Mouse (Mus musculus) brown adipose tissue, adult 24 weeks (tissue): ENCODE data around the gene Gm21992. TPM values are rescaled to one million over a fixed set of nuclear protein-coding genes. Genes with fewer than 3 reads are reported as not detected.
A peak's percentile ranks its signal among the peaks of the same experiment; 100 is the strongest.

Source experiments
- H3K27ac ChIP-seq: fragments of 200-500 bp; replicated peaks from 2 replicates; pipeline ENCODE4 v1.5.1; 2012; ENCODE audit warnings: low read depth, mild to moderate bottlenecking, low read length
- H3K4me1 ChIP-seq: fragments of 200-500 bp; 2 replicates; pipeline ENCODE4 v1.6.1; 2012; ENCODE audit warnings: low read length, mixed read lengths; ENCODE audit not compliant: control insufficient read depth, insufficient read depth, insufficient read length
- H3K4me3 ChIP-seq: fragments of 200-500 bp; 2 replicates; pipeline ENCODE4 v1.5.1; 2012; ENCODE audit warnings: low read depth, mild to moderate bottlenecking, low read length, moderate library complexity; ENCODE audit not compliant: insufficient read depth
- polyA plus RNA-seq: library from polyadenylated mRNA; stranded (reverse); fragments of >200 nt; gene quantifications from 2 replicates; pipeline ENCODE4 v1.2.4, GENCODE M21; 2012; ENCODE audit not compliant: missing spikeins, insufficient read depth, insufficient read length

The Gm21992 gene
- polyA plus RNA-seq, 1 experiment = 12.6 TPM

DNA sequence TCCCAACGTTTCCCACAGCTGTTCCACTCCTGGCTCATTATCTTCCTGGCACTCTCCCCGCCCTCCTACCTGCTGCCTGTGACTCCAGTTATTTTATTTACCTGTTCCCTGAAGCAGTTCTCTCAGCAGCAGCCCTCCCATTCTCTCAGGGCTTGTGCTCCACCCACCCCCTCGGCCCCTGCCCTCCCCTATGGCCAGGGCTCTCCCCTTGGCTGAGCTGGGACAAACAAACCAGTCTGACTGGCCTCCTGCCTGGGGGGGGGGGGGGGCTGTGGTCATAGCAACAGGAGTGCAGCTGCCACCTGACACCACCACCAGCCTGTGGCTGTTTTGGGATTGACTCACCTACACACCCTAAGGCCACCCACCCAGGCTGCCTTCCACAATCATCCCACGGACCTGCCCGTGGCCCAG lies 92.1 kb downstream of the Gm21992 start:
- H3K27ac ChIP-seq = no peak overlapping the region
- H3K4me1 ChIP-seq = no peaks in the 10 kb centered on the region
- H3K4me3 ChIP-seq = no peak overlapping the region

DNA sequence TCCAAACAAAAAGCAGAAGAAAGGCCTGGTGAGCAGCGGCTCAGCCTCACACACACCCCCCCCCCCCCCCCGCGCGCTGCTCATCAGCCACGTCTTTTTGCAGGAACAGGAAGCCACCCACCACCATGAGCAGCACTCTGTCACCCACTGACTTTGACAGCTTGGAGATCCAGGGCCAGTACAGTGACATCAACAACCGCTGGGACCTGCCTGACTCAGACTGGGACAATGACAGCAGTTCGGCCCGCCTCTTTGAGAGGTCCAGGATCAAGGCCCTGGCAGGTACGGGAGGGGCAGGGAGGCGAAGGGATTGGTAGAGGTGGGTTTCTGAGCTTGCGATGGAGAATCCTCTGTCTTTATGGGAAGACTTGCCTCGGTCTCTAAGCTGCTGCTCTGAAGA lies 92.7 kb downstream of the Gm21992 start:
- Histone ChIP-seq H3K4me1 (no peaks in the 10 kb centered on the region), H3K27ac (no peak overlapping the region), H3K4me3 (no peak overlapping the region)

DNA sequence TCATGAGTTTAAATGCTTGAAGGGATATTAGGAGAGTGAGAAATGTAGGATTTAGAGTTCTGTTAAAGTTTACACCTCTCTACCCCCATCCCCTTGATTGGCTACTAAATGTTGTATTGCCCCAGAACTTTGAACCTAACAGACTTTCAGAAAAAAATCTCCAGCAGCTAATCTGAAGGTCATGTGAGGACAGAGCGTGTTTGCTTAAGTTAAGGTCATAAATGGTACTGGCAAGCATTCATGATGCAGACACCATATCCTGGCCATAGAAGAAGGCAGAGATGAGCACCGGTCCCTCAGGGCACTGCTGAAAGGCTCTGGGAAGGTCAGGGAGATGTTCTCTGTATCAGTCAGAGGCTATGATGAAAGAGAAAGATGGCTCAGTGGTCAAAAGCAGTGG lies 94.1 kb downstream of the Gm21992 start:
- no peaks in the 10 kb centered on the region for H3K4me1 ChIP-seq
- no peak overlapping the region for H3K4me3 ChIP-seq
- no peak overlapping the region for H3K27ac ChIP-seq

DNA sequence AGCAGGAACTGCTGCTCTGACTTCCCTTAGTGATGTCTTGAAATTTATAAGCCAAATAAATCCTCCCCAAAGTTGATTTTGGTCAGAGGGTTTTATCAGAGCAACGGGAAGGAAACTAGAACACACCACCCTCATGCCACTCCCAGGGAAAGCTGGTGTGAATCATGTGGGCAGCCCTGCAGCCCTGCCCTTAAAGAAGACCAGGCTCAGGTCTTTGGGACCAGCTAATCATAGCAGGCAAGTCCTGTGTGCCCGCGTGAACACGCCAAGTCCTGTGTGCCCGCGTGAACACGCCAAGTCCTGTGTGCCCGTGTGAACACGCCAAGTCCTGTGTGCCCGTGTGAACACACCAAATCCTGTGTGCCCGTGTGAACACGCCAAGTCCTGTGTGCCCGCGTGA lies 94.7 kb downstream of the Gm21992 start:
- H3K4me1 ChIP-seq = no peaks in the 10 kb centered on the region
- no peak overlapping the region for H3K4me3 ChIP-seq
- H3K27ac ChIP-seq = no peak overlapping the region

DNA sequence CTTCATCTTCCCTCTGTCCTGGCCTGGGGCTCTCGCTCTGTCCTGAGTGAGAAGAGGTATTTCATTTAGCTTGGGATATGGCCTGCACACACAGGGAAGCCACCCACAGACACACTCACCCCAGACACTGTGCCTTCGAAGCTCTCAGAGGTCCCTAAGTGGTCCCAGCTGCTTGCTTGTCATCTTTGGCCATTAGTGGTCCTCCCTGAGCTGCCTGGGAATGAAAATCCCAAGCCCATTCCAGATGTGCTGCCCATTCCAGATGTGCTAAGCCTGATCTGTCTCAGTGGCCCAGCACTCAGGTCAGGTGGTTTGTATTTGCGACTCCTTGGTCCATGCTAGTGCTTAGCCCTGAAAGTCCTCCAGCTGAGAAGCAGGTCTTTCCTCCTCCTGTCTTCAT lies 97.5 kb downstream of the Gm21992 start:
- Histone ChIP-seq H3K4me3 (no peak overlapping the region), H3K4me1 (no peaks in the 10 kb centered on the region), H3K27ac (no peak overlapping the region)

DNA sequence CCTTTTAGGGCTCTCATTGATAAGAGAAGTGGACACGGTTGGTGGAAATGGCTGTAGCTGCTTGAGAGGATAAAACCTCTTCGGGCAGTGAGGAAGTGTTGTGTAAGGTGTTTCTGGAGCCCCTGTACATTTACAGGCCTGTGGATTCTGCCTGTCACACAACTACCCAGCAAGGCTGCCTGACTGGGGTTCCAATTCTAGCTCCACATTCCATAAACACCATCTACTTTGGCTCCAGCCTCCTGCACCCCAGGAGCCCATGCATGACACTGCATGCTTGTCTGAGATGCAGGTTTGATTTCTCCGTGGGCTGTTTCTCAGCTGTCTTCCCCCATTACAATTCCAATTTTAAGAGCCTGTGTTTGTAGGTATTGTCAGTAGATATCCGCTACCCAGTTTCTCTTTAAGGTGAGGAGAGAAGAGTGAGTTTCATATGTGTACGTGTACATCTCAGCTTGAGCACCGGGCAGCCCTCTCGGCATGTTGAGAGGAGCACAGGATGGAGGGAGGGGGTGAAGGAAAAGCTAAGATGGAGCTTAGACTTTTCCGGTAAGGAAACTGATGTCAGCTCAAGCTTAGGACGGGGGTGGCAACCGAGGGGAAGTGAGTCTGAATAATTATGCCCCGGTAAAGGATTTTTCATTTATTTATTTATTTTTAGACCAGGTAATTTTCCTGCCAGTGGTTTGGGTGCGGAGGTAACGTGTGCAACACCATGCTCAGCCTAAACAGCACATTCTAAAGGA lies 98.5 kb downstream of the Gm21992 start:
- Histone ChIP-seq H3K27ac (no peak overlapping the region), H3K4me1 (no peaks in the 10 kb centered on the region), H3K4me3 (no peak overlapping the region)

DNA sequence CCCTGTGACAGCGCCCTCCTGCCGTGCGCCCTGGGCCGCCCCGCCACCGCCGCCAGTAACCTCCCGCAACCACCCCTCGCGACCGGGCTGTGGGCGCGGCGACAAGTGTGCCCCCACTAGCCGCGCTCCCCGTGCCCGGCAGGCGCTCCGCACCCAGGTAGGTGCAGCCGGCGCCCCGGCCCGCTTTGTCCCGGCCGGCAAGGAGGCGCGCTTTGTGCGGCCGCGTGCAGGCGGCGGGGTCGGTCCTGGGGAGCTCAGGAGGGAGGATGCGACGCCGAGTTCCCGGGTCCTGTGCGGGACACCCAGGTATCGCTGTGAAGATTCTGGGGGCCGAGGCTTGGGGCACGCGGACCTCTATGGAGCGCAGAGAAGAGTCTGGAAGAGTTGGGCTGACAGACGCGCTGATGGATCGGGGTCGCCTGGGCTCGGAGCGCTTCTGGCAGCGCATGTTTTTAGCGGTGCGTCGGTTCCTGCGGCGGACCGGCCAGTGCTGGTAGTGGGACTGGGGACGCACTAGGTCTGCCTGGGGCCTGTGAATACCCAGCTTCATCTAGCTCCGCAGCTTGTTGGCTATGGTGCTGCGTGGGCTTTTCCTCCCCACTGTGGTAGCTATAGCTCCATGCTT lies 99.1 kb downstream of the Gm21992 start:
- H3K4me1 ChIP-seq = no peaks in the 10 kb centered on the region
- peak overlapping the region; percentile 33; the same call in 1 of the 2 replicates for H3K4me3 ChIP-seq
- no peak overlapping the region for H3K27ac ChIP-seq

DNA sequence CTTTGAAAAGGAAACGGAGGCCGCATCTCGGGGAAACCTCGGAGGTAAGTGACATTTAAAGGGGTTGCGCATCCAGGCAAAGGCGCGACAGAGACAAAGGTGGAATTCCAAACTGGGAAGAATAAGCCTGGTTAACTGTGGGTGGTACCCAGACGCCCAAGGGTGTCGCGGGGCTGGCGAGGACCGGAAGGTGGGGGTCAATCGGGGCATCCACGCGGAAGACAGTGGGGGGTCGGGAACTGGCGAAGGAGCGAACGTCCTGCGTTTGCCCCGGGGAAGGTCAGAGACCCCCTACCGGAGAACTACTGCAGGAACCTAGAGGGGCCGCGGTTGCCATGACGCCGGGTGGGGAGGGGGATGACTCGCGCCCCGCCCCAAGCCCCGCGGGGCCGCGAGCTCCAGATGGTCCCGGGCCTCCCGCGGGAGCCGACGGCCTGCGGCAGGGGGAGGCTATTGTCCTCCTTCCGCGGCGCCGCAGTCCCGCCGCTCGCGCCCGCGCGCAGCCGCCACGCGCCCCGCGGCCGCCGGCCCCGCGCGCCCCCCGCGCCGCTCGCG lies 99.7 kb downstream of the Gm21992 start:
- H3K4me1 ChIP-seq = no peaks in the 10 kb centered on the region
- no peak overlapping the region for H3K27ac ChIP-seq
- peak overlapping the region; percentile 33; the same call in 1 of the 2 replicates for H3K4me3 ChIP-seq

DNA sequence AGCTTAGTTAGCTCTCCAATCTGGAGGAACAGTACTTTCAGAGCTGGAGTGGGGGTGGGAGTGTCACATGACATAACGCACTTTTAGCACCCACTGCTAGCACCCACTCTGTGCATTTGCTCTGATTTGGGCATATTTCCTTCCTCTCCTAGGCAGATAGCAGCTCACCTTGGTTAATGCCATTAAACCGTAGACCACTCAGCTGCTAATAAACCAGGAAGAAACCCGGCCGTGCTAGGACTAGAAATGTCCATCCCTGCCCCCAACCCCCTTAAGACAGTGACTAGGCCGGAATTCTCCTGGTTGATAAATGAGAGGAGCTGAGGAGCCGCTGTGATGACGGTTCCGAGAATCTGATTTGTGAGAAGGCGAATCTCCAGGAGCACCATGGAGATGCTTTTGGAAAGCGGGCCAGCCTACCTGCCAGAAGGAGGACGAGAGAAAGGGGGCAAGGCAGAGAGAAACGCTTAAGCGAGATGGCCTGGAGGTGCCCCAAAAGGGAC lies 100.3 kb downstream of the Gm21992 start, which contains the start of gene Sptbn2:
Gene Sptbn2 (plus strand): TSS at position 70 of the 503 bp plus-strand sequence.
- Histone ChIP-seq H3K4me3 (peak within 1 kb of the TSS; percentile 33; the same call in 1 of the 2 replicates), H3K27ac (no peak within 1 kb of the TSS), H3K4me1 (no peaks in the 10 kb centered on the region)

DNA sequence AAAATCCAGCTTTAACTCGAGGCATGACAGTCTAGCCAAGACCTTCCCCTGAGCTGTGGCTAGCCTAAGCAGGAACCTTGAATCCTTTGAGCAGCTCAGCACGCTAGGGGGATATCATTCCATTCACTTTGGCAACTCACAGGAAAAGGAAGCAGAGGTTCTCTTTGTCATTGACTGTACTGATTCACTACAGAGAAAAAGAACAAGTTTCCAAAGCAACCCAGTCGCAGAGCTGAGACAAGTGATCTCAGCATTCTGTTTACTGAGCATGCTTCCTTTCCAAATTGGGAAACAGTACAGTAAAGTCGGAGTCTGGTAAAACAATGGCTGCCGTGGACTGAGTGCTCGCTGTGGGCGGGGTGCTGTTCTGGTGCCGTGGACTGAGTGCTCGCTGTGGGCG lies 102.6 kb downstream of the Gm21992 start:
- H3K4me3 ChIP-seq = no peak overlapping the region
- no peak overlapping the region for H3K27ac ChIP-seq
- H3K4me1 ChIP-seq = no peaks in the 10 kb centered on the region

DNA sequence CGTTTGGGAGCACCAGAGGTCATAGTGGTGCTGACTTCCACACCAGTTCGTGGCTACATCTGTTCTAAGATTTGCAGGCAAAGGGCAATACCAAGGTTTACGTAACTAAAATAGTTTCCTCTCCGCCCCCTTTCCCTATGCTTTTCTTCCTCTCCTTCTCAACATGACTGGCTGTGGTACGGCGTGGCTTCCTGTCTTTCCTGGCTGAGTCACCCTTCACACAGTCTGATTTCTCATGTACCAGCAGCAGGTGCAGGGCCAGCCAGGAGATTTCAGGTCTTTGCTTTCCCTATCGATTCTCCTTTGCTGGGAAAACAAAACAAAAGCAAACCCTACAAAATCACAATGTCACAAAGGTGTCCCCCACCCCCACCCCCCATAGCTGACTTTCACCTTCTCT lies 110.2 kb downstream of the Gm21992 start:
- Histone ChIP-seq H3K27ac (no peak overlapping the region), H3K4me3 (no peak overlapping the region), H3K4me1 (no peaks in the 10 kb centered on the region; the same call in 1 of the 2 replicates)

DNA sequence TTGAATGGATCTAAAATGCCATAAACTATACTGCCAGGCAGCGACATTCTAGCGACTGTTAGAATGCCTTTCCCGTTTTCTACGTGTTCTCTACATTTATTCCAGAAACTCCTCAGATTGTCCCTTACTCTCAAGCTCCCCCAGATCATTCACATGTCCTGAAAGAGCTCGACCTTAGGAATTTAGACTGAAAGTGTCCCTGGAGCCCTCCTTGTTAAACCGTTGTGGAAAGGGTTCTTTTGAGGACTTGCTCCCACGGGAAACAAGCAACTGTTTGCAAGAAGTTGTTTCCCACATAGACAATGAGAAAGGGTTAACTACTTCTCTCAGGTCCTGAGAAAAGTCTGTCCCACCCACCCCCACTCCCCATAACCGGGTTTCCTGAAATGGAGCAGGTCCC lies 110.8 kb downstream of the Gm21992 start:
- no peak overlapping the region for H3K27ac ChIP-seq
- H3K4me1 ChIP-seq = no peaks in the 10 kb centered on the region; the same call in 1 of the 2 replicates
- H3K4me3 ChIP-seq = no peak overlapping the region

DNA sequence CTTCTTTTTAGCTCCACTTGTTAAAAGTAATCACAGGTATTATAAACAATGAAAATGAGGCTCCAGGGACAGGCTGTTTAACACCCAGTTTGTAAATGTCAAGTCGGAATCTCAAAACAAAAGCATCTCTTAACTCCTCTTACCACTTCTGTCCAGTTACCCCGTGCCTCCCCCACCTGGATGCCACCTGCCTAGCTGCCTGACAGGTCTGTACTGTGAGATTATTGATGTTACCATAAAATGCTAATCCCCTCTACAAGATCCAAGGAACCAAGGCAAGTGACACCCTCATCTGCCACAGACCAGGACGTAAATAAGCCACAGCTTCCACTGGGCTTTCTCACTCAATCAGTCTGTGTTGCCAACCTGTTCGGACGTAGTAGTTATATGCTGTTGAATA lies 111.6 kb downstream of the Gm21992 start:
- no peaks in the 10 kb centered on the region; the same call in 1 of the 2 replicates for H3K4me1 ChIP-seq
- no peak overlapping the region for H3K27ac ChIP-seq

DNA sequence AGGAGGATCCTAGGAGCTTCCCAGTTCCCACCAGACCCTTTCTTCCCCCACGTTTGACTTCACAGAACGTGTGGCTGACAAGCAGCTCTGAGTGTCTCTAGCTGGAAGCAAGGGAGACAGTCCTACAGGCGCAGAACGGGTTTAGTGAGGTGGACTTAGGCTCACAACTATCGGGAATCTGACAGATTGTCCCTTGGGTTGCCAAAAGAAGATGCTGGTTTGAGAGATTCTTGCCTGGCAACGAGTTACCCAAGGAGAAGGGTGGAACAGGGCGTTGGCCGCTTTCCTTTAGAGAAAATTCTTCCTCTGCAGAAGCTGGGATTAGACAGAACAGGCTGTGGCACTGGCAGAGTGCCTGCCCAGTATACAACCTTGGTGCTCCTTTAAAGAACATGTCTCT lies 112.6 kb downstream of the Gm21992 start:
- Histone ChIP-seq H3K4me1 (no peaks in the 10 kb centered on the region; the same call in 1 of the 2 replicates), H3K27ac (no peak overlapping the region), H3K4me3 (peak overlapping the region; percentile 3; the same call in 1 of the 2 replicates)

More for the DNA sequence above, 111.6 kb downstream of the Gm21992 start:
- H3K4me3 ChIP-seq = no peak overlapping the region

DNA sequence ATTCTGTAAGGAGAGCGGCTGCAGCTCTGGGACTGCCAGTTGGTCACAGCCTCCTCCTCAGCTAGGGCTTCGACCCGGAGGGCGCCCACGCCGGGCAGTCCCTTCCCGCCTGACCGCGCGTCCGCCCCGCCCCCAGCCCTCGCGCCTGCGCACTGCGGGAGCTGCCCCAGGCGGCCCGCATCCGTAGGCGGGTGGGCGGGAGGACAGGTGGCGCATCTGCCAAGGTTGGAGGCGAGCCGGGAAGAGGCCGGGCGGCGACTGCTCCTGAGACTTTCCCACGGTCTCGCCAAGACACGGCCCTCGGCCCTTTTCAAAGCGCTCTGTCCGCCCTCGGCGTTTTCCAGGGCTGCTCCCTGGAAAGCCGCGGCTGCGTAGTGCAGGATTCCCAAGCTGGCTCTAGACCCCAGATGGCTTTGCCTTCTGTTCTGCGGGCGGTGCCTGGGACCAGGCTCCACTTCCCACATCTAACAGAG lies 113.2 kb downstream of the Gm21992 start, which contains the start of gene Gm960:
Gene Gm960 (minus strand): TSS at position 464 of the 473 bp plus-strand sequence.
- Histone ChIP-seq H3K27ac (no peak within 1 kb of the TSS), H3K4me3 (peak within 1 kb of the TSS; percentile 64), H3K4me1 (no peaks in the 10 kb centered on the region; the same call in 1 of the 2 replicates)
